ENCODE assay signal across 8 mouse cellular contexts in genomic region chr8:72474826-72475546, GRCm38 (mm10). TPM values are rescaled to one million over a fixed set of nuclear protein-coding genes. Genes with fewer than 3 reads are reported as not detected.
DNase-seq lines count a peak whose midpoint lies in the region; ATAC-seq and TF ChIP-seq lines count a peak whose summit lies in the region.

Cherp (minus strand) TSS chr8:72475226.

- H3K9ac ChIP-seq in embryonic facial prominence, embryonic 14.5 days (ENCODE audit: low read depth, low read length), result peak within 1 kb of the TSS; percentile 85
- H3K9ac ChIP-seq in heart, adult 2 months (ENCODE audit: low read depth, low read length), result peak within 1 kb of the TSS; percentile 96
- peak within 1 kb of the TSS; percentile 91 for H3K9ac ChIP-seq in limb, embryonic 13.5 days
- peak within 1 kb of the TSS; percentile 82 for H3K9ac ChIP-seq in midbrain, embryonic 16.5 days (ENCODE audit: low read depth, low read length)

- H3K36me3 ChIP-seq in embryonic facial prominence, embryonic 14.5 days (ENCODE audit: control insufficient read depth, insufficient read depth, low read length), result peaks cover 41% of the 10 kb centered on the region
- peaks cover 7% of the 10 kb centered on the region for H3K36me3 ChIP-seq in heart, adult 2 months (ENCODE audit: control insufficient read depth, insufficient read depth, low read length)
- peaks cover 51% of the 10 kb centered on the region for H3K36me3 ChIP-seq in limb, embryonic 13.5 days
- peaks cover 22% of the 10 kb centered on the region for H3K36me3 ChIP-seq in midbrain, embryonic 16.5 days (ENCODE audit: control insufficient read depth, insufficient read depth, low read length)

- TF ChIP-seq CTCF in heart, adult 2 months (IDR thresholded peaks at IDR 0.05), result no peak

- H3K4me2 ChIP-seq in embryonic facial prominence, embryonic 14.5 days (ENCODE audit: low read depth, low read length), result peak within 1 kb of the TSS; percentile 96
- H3K4me2 ChIP-seq in limb, embryonic 13.5 days (replicated peaks), result peak within 1 kb of the TSS; percentile 99
- peak within 1 kb of the TSS; percentile 100 for H3K4me2 ChIP-seq in midbrain, embryonic 16.5 days (ENCODE audit: low read length)

- no peaks in the 10 kb centered on the region for H3K27me3 ChIP-seq in embryonic facial prominence, embryonic 14.5 days (replicated peaks; ENCODE audit: control insufficient read depth, insufficient read depth, low read length)
- no peaks in the 10 kb centered on the region for H3K27me3 ChIP-seq in heart, adult 2 months (ENCODE audit: control insufficient read depth, insufficient read depth, low read length)
- no peaks in the 10 kb centered on the region for H3K27me3 ChIP-seq in limb, embryonic 13.5 days
- no peaks in the 10 kb centered on the region for H3K27me3 ChIP-seq in midbrain, embryonic 16.5 days (ENCODE audit: control insufficient read depth, insufficient read depth, low read depth, low read length)

- H3K4me1 ChIP-seq in embryonic facial prominence, embryonic 14.5 days (ENCODE audit: control insufficient read depth, insufficient read depth, low read length), result peaks cover 7% of the 10 kb centered on the region
- peaks cover 10% of the 10 kb centered on the region for H3K4me1 ChIP-seq in heart, adult 2 months (ENCODE audit: control insufficient read depth, insufficient read depth, low read length)
- peaks cover 20% of the 10 kb centered on the region for H3K4me1 ChIP-seq in limb, embryonic 13.5 days
- peaks cover 21% of the 10 kb centered on the region for H3K4me1 ChIP-seq in midbrain, embryonic 16.5 days (ENCODE audit: control insufficient read depth, insufficient read depth, low read length)

- peak within 1 kb of the TSS; percentile 96 for H3K4me3 ChIP-seq in embryonic facial prominence, embryonic 14.5 days (ENCODE audit: low read depth, low read length)
- peak within 1 kb of the TSS; percentile 90 for H3K4me3 ChIP-seq in heart, adult 2 months
- H3K4me3 ChIP-seq in limb, embryonic 13.5 days, result peak within 1 kb of the TSS; percentile 94
- H3K4me3 ChIP-seq in midbrain, embryonic 16.5 days (ENCODE audit: low read depth, low read length), result peak within 1 kb of the TSS; percentile 87

- ATAC-seq in embryonic facial prominence, embryonic 14.5 days (ENCODE audit: low read depth), result peak; percentile 98
- ATAC-seq in limb, embryonic 13.5 days (ENCODE audit: low FRiP score, low read depth), result peak; percentile 96
- ATAC-seq in midbrain, embryonic 16.5 days, result peak; percentile 97

- no peaks in the 10 kb centered on the region; the same call in 1 of the 2 replicates for H3K79me2 ChIP-seq in heart, adult 2 months (replicated peaks; ENCODE audit: control insufficient read depth, insufficient read depth, low read length)

- peak; percentile 90 for TF ChIP-seq POLR2A in heart, adult 2 months (IDR thresholded peaks at IDR 0.05; ENCODE audit: insufficient read depth, low read depth, low read length)

- intact Hi-C loops in heart, adult 2 months (cut with DNase I), result loop anchor here (5.0 to 10.0 kb wide), 2 partner anchors 72 to 250 kb away; partner anchors contain the start of genes Med26 and Sin3b

- H3K9me3 ChIP-seq in embryonic facial prominence, embryonic 14.5 days (ENCODE audit: control insufficient read depth, low read length), result 0 out of 2 replicates have a peak, but pooled peaks cover 2% of the 10 kb centered on the region
- no peaks in the 10 kb centered on the region for H3K9me3 ChIP-seq in limb, embryonic 13.5 days
- H3K9me3 ChIP-seq in midbrain, embryonic 16.5 days (replicated peaks; ENCODE audit: control insufficient read depth, low read length, poor library complexity, severe bottlenecking), result no peaks in the 10 kb centered on the region

- TF ChIP-seq EP300 in heart, adult 2 months (IDR thresholded peaks at IDR 0.05; ENCODE audit: insufficient read depth, low read depth, low read length), result peak; percentile 78

- peak; percentile 100 for DNase-seq in 3T3-L1 (ENCODE audit: low read depth, low spot score)
- peak; percentile 81 to 92 for DNase-seq in adrenal gland, postnatal 4 days (ENCODE audit: low spot score in 2 of 2)
- DNase-seq in embryonic facial prominence, embryonic 14.5 days (ENCODE audit: low spot score), result peak; percentile 99
- DNase-seq in heart, adult 2 months, result peak; percentile 97 to 99
- peak; percentile 97 to 98 for DNase-seq in kidney, adult 8-10 months
- peak; percentile 90 to 97 for DNase-seq in spleen, postnatal 10 days (ENCODE audit: low spot score in 2 of 2)

- peak within 1 kb of the TSS; percentile 94 for H3K27ac ChIP-seq in embryonic facial prominence, embryonic 14.5 days (replicated peaks; ENCODE audit: low read depth, low read length)
- H3K27ac ChIP-seq in heart, adult 2 months, result peak within 1 kb of the TSS; percentile 93
- H3K27ac ChIP-seq in limb, embryonic 13.5 days, result peak within 1 kb of the TSS; percentile 88
- H3K27ac ChIP-seq in midbrain, embryonic 16.5 days (ENCODE audit: low read length), result peak within 1 kb of the TSS; percentile 90

- WGBS in embryonic facial prominence, embryonic 14.5 days, result 0% methylated on average over 39 of the region's 80 CpGs
- under 1% methylated on average over 80 of the region's 80 CpGs for WGBS in heart, adult 2 months
- under 1% methylated on average over 80 of the region's 80 CpGs for WGBS in limb, embryonic 13.5 days
- under 1% methylated on average over 78 of the region's 80 CpGs for WGBS in midbrain, embryonic 16.5 days

RNA-seq across cellular contexts. Expression of gene Cherp, which starts in this region (rescaled TPM):
- 10 to 100 TPM; 81.3 to 86.7 TPM for total RNA-seq in adrenal gland, postnatal 4 days (2021)
- polyA plus RNA-seq in embryonic facial prominence, embryonic 14.5 days (2014; fragmentation: Nextera tagmentation; extraction: Ambion mirVana), result 57.4 and 57.9 TPM in 2 replicates
- 10 to 100 TPM; 38.7 to 40.0 TPM for total RNA-seq in heart, adult 2 months (2021)
- 22.3 and 25.4 TPM in 2 replicates for polyA plus RNA-seq in heart, adult 2 months (2012; rRNA removed)
- 59.1 and 69.8 TPM in 2 replicates for polyA plus RNA-seq in limb, embryonic 13.5 days (2015; fragmentation: Nextera tagmentation; extraction: Ambion mirVana)
- 55.3 and 55.7 TPM in 2 replicates for polyA plus RNA-seq in midbrain, embryonic 16.5 days (2015; fragmentation: Nextera tagmentation; extraction: Ambion mirVana)

Comparison
In these comparisons a context has a peak if more than half of its experiments do, and no peak if none do; other contexts are left out.
1. Peak in every context shown above with its lines: DNase-seq, ATAC-seq, H3K4me3 ChIP-seq and H3K27ac ChIP-seq.